Mouse (Mus musculus) midbrain, postnatal 0 days (tissue): Measurements from ENCODE around the gene Cux2. TPM values are rescaled to one million over a fixed set of nuclear protein-coding genes. Genes with fewer than 3 reads are reported as not detected.

Experiments
- ATAC-seq: fragments of 200-750 bp; cut with Nextera tagmentation; 2 replicates; pipeline ENCODE4 v1.8.0; 2017; ENCODE audit warnings: moderate number of reproducible peaks, mild to moderate bottlenecking, moderate TSS enrichment, moderate library complexity; ENCODE audit not compliant: low FRiP score
- DNase-seq: peaks from one replicate; pipeline ENCODE4 v3.0.0-alpha.2; 2015; ENCODE audit warnings: low spot score
- H3K27ac ChIP-seq: fragments of 300-500 bp; sonication (generic); 2 replicates; pipeline ENCODE4 v1.5.1; 2014; ENCODE audit warnings: low read depth, mild to moderate bottlenecking, low read length, mixed read lengths
- H3K27me3 ChIP-seq: fragments of 300-500 bp; sonication (generic); 2 replicates; pipeline ENCODE4 v1.6.1; 2014; ENCODE audit warnings: low read length, control low read depth, mixed read lengths; ENCODE audit not compliant: insufficient read depth
- H3K36me3 ChIP-seq: fragments of 300-500 bp; sonication (generic); 2 replicates; pipeline ENCODE4 v1.6.1; 2014; ENCODE audit warnings: low read length, control low read depth, mixed read lengths; ENCODE audit not compliant: insufficient read depth
- H3K4me1 ChIP-seq: fragments of 300-500 bp; sonication (generic); 2 replicates; pipeline ENCODE4 v1.6.1; 2014; ENCODE audit warnings: mild to moderate bottlenecking, control low read depth, antibody characterized with exemption, low read length, mixed read lengths; ENCODE audit not compliant: insufficient read depth
- H3K4me2 ChIP-seq: fragments of 300-500 bp; sonication (generic); 2 replicates; pipeline ENCODE4 v1.6.1; 2014; ENCODE audit warnings: low read depth, mild to moderate bottlenecking, low read length, mixed read lengths; ENCODE audit not compliant: poor library complexity, severe bottlenecking
- H3K4me3 ChIP-seq: fragments of 300-500 bp; sonication (generic); 2 replicates; pipeline ENCODE4 v1.5.1; 2014; ENCODE audit warnings: low read depth, mild to moderate bottlenecking, low read length, moderate library complexity
- H3K9ac ChIP-seq: fragments of 300-500 bp; sonication (generic); replicated peaks from 2 replicates; pipeline ENCODE4 v1.6.1; 2014; ENCODE audit warnings: mild to moderate bottlenecking, low read length, moderate library complexity, mixed read lengths; ENCODE audit not compliant: poor library complexity, severe bottlenecking
- H3K9me3 ChIP-seq: fragments of 300-500 bp; sonication (generic); 2 replicates; pipeline ENCODE4 v1.6.1; 2016; ENCODE audit warnings: low read length, control low read depth
- CTCF ChIP-seq: IDR thresholded peaks from 2 replicates; pipeline ENCODE4 v1.5.1; 2016; ENCODE audit warnings: antibody characterized with exemption, mild to moderate bottlenecking
- WGBS: fragments of 180-500 bp; shearing (Covaris S2); extraction: QIAGEN DNeasy Blood & Tissue Kit; methylation state at CpG from one replicate; pipeline ENCODE4 v1.1.7; 2014; 5-methylcytosine and 5-hydroxymethylcytosine counted together
- microRNA-seq: library from miRNA; unstranded; fragments of <30 nt; microRNA quantifications from one replicate; pipeline ENCODE4, GENCODE M21; 2016; ENCODE audit warnings: borderline number of aligned reads
- polyA plus RNA-seq: library from polyadenylated mRNA; unstranded; fragments of >200 nt; fragmentation: Nextera tagmentation; extraction: Ambion mirVana; gene quantifications from 2 replicates; pipeline ENCODE4 v1.2.1, GENCODE M21; 2015
- total RNA-seq: library from RNA; depleted of rRNA; stranded (reverse); fragments of >200 nt; gene quantifications from 2 replicates; pipeline ENCODE4 v1.2.3, GENCODE M21; 2014; rRNA removed

The Cux2 gene
- total and polyA plus RNA-seq, 2 experiments from 2014 or later: 17.4 to 40.1 TPM

DNA sequence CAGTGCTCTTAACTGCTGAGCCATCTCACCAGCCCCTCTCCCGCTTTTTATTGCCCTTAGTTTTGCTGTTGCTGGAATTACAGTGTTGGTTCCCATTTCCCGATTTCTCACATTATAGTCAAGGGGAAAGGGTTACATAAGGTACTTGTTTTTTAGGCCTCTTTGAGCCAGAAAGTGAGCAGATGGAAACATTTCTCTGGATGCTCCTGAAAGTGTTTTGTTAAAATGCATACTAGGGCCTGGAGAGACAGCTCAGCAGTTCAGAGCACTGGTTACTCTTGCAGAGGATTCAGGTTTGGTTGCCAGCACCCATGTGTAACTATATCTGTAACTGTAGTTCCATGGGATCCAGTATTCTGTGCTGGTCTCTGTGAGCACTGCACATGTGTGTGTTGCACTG is 241.7 kb downstream of the Cux2 start:
- H3K36me3 ChIP-seq: peaks cover 38% of the 10 kb centered on the region

DNA sequence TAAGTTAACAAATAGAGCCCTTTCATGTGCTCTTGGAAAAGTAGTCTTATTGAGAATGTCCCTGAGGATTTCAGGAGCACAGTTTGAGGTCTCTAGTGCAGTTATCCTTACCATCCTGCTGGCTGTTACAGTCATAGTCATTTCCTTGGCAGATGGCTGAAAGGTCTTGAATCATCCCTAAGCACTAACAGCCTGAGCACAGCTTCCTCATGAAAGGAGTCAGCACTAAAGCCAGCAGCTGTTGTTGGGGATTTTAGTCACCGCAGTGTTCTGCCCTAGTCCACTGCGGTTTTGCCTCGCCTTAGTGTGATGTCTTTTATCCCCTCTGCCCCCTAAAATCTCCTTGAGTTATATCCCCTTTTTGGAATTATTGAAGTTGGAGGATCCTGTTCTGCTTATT is 242.7 kb downstream of the Cux2 start:
- Histone ChIP-seq H3K36me3 (peaks cover 37% of the 10 kb centered on the region), H3K4me3 (no peak overlapping the region), H3K9ac (no peak overlapping the region), H3K27me3 (no peaks in the 10 kb centered on the region), H3K4me2 (no peak overlapping the region), H3K27ac (no peak overlapping the region), H3K4me1 (no peaks in the 10 kb centered on the region), H3K9me3 (no peaks in the 10 kb centered on the region)
- ATAC-seq (no peak), DNase-seq (peak; percentile 55)
- no peak for TF ChIP-seq CTCF
- 48% methylated on average over 3 of the region's 3 CpGs for WGBS

More for the DNA sequence above, 241.7 kb downstream of the Cux2 start:
- no peaks in the 10 kb centered on the region for H3K4me1 ChIP-seq
- H3K27ac ChIP-seq: no peak overlapping the region
- H3K9ac ChIP-seq: no peak overlapping the region
- no peak for ATAC-seq
- no peak overlapping the region for H3K4me2 ChIP-seq
- TF ChIP-seq CTCF: no peak
- H3K27me3 ChIP-seq: no peaks in the 10 kb centered on the region
- H3K4me3 ChIP-seq: no peak overlapping the region
- no peaks in the 10 kb centered on the region for H3K9me3 ChIP-seq
- WGBS: 95% methylated on average over 2 of the region's 2 CpGs
- DNase-seq: no peak

Small RNAs within 50 kb of the gene (microRNA-seq; reads per million reads assigned to microRNA genes)
- 2.0 reads per million for gene Mir7031

Other genes starting within 250 kb of the Cux2 start
- gene Sh2b3, start 212.5 kb downstream of the Cux2 start, total RNA-seq: 21.5 and 23.8 TPM in 2 replicates
- 5.9 and 6.4 TPM in 2 replicates for gene Sh2b3, start 212.5 kb downstream of the Cux2 start, polyA plus RNA-seq
- 46.1 and 49.7 TPM in 2 replicates for gene Pheta1, start 201.1 kb downstream of the Cux2 start, total RNA-seq
- gene Pheta1, start 201.1 kb downstream of the Cux2 start, polyA plus RNA-seq: 29.8 and 33.1 TPM in 2 replicates
- 0.55 and 0.99 TPM in 2 replicates for gene Myl2, start 50.8 kb upstream of the Cux2 start, total RNA-seq
- 4.4 and 4.6 TPM in 2 replicates for gene Myl2, start 50.8 kb upstream of the Cux2 start, polyA plus RNA-seq
- gene Ccdc63, start 90.7 kb upstream of the Cux2 start, total RNA-seq: 0.52 TPM in 1 of 2 replicates, not detected in the other
- gene Ccdc63, start 90.7 kb upstream of the Cux2 start, polyA plus RNA-seq: not detected in 2 replicates
- gene Ppp1cc, start 108.2 kb upstream of the Cux2 start, total RNA-seq: 206 and 221 TPM in 2 replicates
- gene Ppp1cc, start 108.2 kb upstream of the Cux2 start, polyA plus RNA-seq: 154 and 164 TPM in 2 replicates
- 2.0 and 2.2 TPM in 2 replicates for gene Hvcn1, start 156.7 kb upstream of the Cux2 start, total RNA-seq
- 1.3 and 1.6 TPM in 2 replicates for gene Hvcn1, start 156.7 kb upstream of the Cux2 start, polyA plus RNA-seq
- 30.0 and 37.5 TPM in 2 replicates for gene Tctn1, start 214.4 kb upstream of the Cux2 start, total RNA-seq
- gene Tctn1, start 214.4 kb upstream of the Cux2 start, polyA plus RNA-seq: 5.8 and 6.2 TPM in 2 replicates
- 19.3 and 22.7 TPM in 2 replicates for gene Pptc7, start 234.3 kb upstream of the Cux2 start, total RNA-seq
- gene Pptc7, start 234.3 kb upstream of the Cux2 start, polyA plus RNA-seq: 5.6 and 6.7 TPM in 2 replicates